Mouse (Mus musculus): ENCODE results near the gene Ndufs5. TPM values are rescaled to one million over a fixed set of nuclear protein-coding genes. Genes with fewer than 3 reads are reported as not detected.

The Ndufs5 gene
- total and polyA plus RNA-seq, 3 experiments = 155 to 230 TPM; not detected in 1

Other genes starting within 250 kb of the Ndufs5 start
- gene Macf1, start 33.8 kb downstream of the Ndufs5 start, total RNA-seq (2012; rRNA removed) = 60.8 and 64.6 TPM in 2 replicates
- 10 to 100 TPM; 18.5 to 71.4 TPM for gene Macf1, start 33.8 kb downstream of the Ndufs5 start, polyA plus RNA-seq (2012; ENCODE audit: insufficient read depth in 1 of 2, insufficient read length in 2 of 2, low read depth in 1 of 2, low replicate concordance in 2 of 2, missing spikeins in 1 of 2)
- gene Akirin1, start 32.1 kb upstream of the Ndufs5 start, total RNA-seq (2012; rRNA removed) = 52.9 and 53.3 TPM in 2 replicates
- 10 to 100 TPM in 1 of 2 experiments, not detected in 1; 46.3 TPM for gene Akirin1, start 32.1 kb upstream of the Ndufs5 start, polyA plus RNA-seq (2012; ENCODE audit: insufficient read depth in 1 of 2, insufficient read length in 2 of 2, low read depth in 1 of 2, low replicate concordance in 2 of 2, missing spikeins in 1 of 2)
- not detected in 2 replicates for gene Rhbdl2, start 69.7 kb upstream of the Ndufs5 start, total RNA-seq (2012; rRNA removed)
- gene Rhbdl2, start 69.7 kb upstream of the Ndufs5 start, polyA plus RNA-seq (2012; ENCODE audit: insufficient read depth in 1 of 2, insufficient read length in 2 of 2, low read depth in 1 of 2, low replicate concordance in 2 of 2, missing spikeins in 1 of 2) = not detected
- gene 4933427I04Rik, start 141.5 kb upstream of the Ndufs5 start, total RNA-seq (2012; rRNA removed) = not detected in 2 replicates
- not detected for gene 4933427I04Rik, start 141.5 kb upstream of the Ndufs5 start, polyA plus RNA-seq (2012; ENCODE audit: insufficient read depth in 1 of 2, insufficient read length in 2 of 2, low read depth in 1 of 2, low replicate concordance in 2 of 2, missing spikeins in 1 of 2)
- 50.6 and 54.2 TPM in 2 replicates for gene Mycbp, start 186.6 kb upstream of the Ndufs5 start, total RNA-seq (2012; rRNA removed)
- gene Mycbp, start 186.6 kb upstream of the Ndufs5 start, polyA plus RNA-seq (2012; ENCODE audit: insufficient read depth in 1 of 2, insufficient read length in 2 of 2, low read depth in 1 of 2, low replicate concordance in 2 of 2, missing spikeins in 1 of 2) = 10 to 100 TPM in 1 of 2 experiments, not detected in 1; 86.6 TPM
- gene Rragc, start 199.2 kb upstream of the Ndufs5 start, total RNA-seq (2012; rRNA removed) = 19.5 and 21.0 TPM in 2 replicates
- gene Rragc, start 199.2 kb upstream of the Ndufs5 start, polyA plus RNA-seq (2012; ENCODE audit: insufficient read depth in 1 of 2, insufficient read length in 2 of 2, low read depth in 1 of 2, low replicate concordance in 2 of 2, missing spikeins in 1 of 2) = 10 to 100 TPM in 1 of 2 experiments, not detected in 1; 36.6 TPM
- 1.3 and 2.1 TPM in 2 replicates for gene 4930535I16Rik, start 199.8 kb upstream of the Ndufs5 start, total RNA-seq (2012; rRNA removed)
- not detected for gene 4930535I16Rik, start 199.8 kb upstream of the Ndufs5 start, polyA plus RNA-seq (2012; ENCODE audit: insufficient read depth in 1 of 2, insufficient read length in 2 of 2, low read depth in 1 of 2, low replicate concordance in 2 of 2, missing spikeins in 1 of 2)

Data from MEL (cell line).